Mouse (Mus musculus) embryonic facial prominence, embryonic 12.5 days (tissue): ENCODE measurements around the gene Fam155a. TPM values are rescaled to one million over a fixed set of nuclear protein-coding genes. Genes with fewer than 3 reads are reported as not detected.

Source experiments
- ATAC-seq: fragments of 200-750 bp; cut with Nextera tagmentation; 2 replicates; pipeline ENCODE4 v1.8.0; 2017; ENCODE audit not compliant: insufficient number of reproducible peaks, insufficient read depth, low FRiP score, low TSS enrichment
- H3K27ac ChIP-seq: fragments of 300-500 bp; sonication (generic); 2 replicates; pipeline ENCODE4 v1.5.1; 2016; ENCODE audit warnings: mild to moderate bottlenecking
- H3K27me3 ChIP-seq: fragments of 300-500 bp; sonication (generic); 2 replicates; pipeline ENCODE4 v1.6.1; 2016; ENCODE audit warnings: mild to moderate bottlenecking, moderate library complexity
- H3K36me3 ChIP-seq: fragments of 300-500 bp; sonication (generic); 2 replicates; pipeline ENCODE4 v1.6.1; 2016; ENCODE audit warnings: mild to moderate bottlenecking
- H3K4me1 ChIP-seq: fragments of 300-500 bp; sonication (generic); 2 replicates; pipeline ENCODE4 v1.6.1; 2016
- H3K4me2 ChIP-seq: fragments of 300-500 bp; sonication (generic); replicated peaks from 2 replicates; pipeline ENCODE4 v1.6.1; 2016; ENCODE audit warnings: mild to moderate bottlenecking, moderate library complexity
- H3K4me3 ChIP-seq: fragments of 300-500 bp; sonication (generic); 2 replicates; pipeline ENCODE4 v1.5.1; 2016; ENCODE audit warnings: mild to moderate bottlenecking
- H3K9ac ChIP-seq: fragments of 300-500 bp; sonication (generic); 2 replicates; pipeline ENCODE4 v1.6.1; 2016; ENCODE audit warnings: mild to moderate bottlenecking, moderate library complexity
- H3K9me3 ChIP-seq: fragments of 300-500 bp; sonication (generic); 2 replicates; pipeline ENCODE4 v1.6.1; 2016; ENCODE audit warnings: mild to moderate bottlenecking, moderate library complexity
- WGBS: fragments of 180-500 bp; shearing (Covaris S2); methylation state at CpG from one replicate; pipeline ENCODE4 v1.1.7; 2016; 5-methylcytosine and 5-hydroxymethylcytosine counted together
- polyA plus RNA-seq: library from polyadenylated mRNA; unstranded; fragments of >200 nt; fragmentation: Nextera tagmentation; extraction: Ambion mirVana; gene quantifications from 2 replicates; pipeline ENCODE4 v1.2.1, GENCODE M21; 2016

The Fam155a gene
- polyA plus RNA-seq, 1 experiment from 2014 or later: 1.3 TPM

- no peak for ATAC-seq
- WGBS: 83% methylated on average over 3 of the region's 3 CpGs
- no peak overlapping the region for H3K27ac ChIP-seq
- H3K4me2 ChIP-seq: no peak overlapping the region
- no peaks in the 10 kb centered on the region for H3K9me3 ChIP-seq
- H3K4me3 ChIP-seq: no peak overlapping the region
- H3K27me3 ChIP-seq: no peaks in the 10 kb centered on the region
- no peaks in the 10 kb centered on the region for H3K4me1 ChIP-seq
- H3K9ac ChIP-seq: no peak overlapping the region
- H3K36me3 ChIP-seq: no peaks in the 10 kb centered on the region
Measured at GRCm38 (mm10) chr8:9191682-9192081, 579.3 kb downstream of the Fam155a start.

GRCm38 (mm10) chr8:9188616-9189015, 582.3 kb downstream of the Fam155a start:
- WGBS: 44% methylated on average over 4 of the region's 4 CpGs
- Histone ChIP-seq H3K27me3 (no peaks in the 10 kb centered on the region), H3K4me1 (no peaks in the 10 kb centered on the region), H3K9ac (no peak overlapping the region), H3K9me3 (no peaks in the 10 kb centered on the region), H3K27ac (no peak overlapping the region), H3K4me3 (no peak overlapping the region), H3K4me2 (no peak overlapping the region), H3K36me3 (no peaks in the 10 kb centered on the region)
- no peak for ATAC-seq

- no peak overlapping the region for H3K27ac ChIP-seq
- H3K4me1 ChIP-seq: no peaks in the 10 kb centered on the region
- no peak for ATAC-seq
- H3K4me2 ChIP-seq: no peak overlapping the region
- H3K4me3 ChIP-seq: no peak overlapping the region
- 55% methylated on average over 2 of the region's 2 CpGs for WGBS
- no peak overlapping the region for H3K9ac ChIP-seq
- no peaks in the 10 kb centered on the region for H3K36me3 ChIP-seq
- no peaks in the 10 kb centered on the region for H3K27me3 ChIP-seq
- H3K9me3 ChIP-seq: no peaks in the 10 kb centered on the region
Measured at GRCm38 (mm10) chr8:9185200-9185599, 585.8 kb downstream of the Fam155a start.

- Histone ChIP-seq H3K4me2 (no peak overlapping the region), H3K4me1 (no peaks in the 10 kb centered on the region), H3K9me3 (no peaks in the 10 kb centered on the region), H3K27ac (no peak overlapping the region), H3K27me3 (no peaks in the 10 kb centered on the region), H3K9ac (no peak overlapping the region), H3K4me3 (no peak overlapping the region), H3K36me3 (no peaks in the 10 kb centered on the region)
- ATAC-seq: no peak
- 85% methylated on average over 7 of the region's 7 CpGs for WGBS
Measured at GRCm38 (mm10) chr8:9182461-9182860, 588.5 kb downstream of the Fam155a start.

DNA sequence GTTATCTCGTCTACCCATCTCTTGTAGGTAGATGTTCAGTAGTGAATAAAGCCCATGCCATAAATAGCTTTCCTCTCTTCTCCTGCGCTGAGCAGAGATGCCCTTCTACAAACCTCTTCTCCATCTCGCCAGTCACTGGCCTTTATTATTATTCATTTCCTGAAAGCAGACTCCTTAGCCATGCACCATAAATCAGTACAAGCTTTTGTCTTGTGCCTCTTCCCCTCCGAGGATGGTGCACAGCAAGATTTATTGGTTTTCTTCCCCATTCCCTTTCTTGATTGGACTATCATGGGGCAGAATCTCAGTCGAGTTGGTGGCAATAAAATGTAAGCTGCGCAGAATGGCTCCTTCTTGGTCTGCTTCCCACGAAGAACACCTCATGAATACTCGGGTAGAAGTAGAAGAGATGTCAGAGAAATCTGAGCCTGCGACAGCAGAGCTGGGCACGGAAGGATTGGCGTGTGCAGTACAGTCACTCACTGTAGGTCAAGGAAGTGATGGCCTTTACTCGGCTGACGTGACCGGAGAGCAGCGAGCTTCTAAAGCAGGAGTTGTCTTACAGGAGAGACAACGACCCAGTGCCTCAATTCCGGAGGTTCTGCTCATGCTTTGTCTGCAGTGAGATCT, 590.2 kb downstream of the Fam155a start:
- no peaks in the 10 kb centered on the region for H3K9me3 ChIP-seq
- 82% methylated on average over 17 of the region's 17 CpGs for WGBS
- H3K9ac ChIP-seq: no peak overlapping the region
- H3K4me3 ChIP-seq: no peak overlapping the region
- no peak for ATAC-seq
- no peaks in the 10 kb centered on the region for H3K36me3 ChIP-seq
- H3K27me3 ChIP-seq: 0 out of 2 replicates have a peak, but pooled peaks cover 3% of the 10 kb centered on the region
- H3K4me2 ChIP-seq: no peak overlapping the region
- no peak overlapping the region for H3K27ac ChIP-seq
- no peaks in the 10 kb centered on the region for H3K4me1 ChIP-seq

DNA sequence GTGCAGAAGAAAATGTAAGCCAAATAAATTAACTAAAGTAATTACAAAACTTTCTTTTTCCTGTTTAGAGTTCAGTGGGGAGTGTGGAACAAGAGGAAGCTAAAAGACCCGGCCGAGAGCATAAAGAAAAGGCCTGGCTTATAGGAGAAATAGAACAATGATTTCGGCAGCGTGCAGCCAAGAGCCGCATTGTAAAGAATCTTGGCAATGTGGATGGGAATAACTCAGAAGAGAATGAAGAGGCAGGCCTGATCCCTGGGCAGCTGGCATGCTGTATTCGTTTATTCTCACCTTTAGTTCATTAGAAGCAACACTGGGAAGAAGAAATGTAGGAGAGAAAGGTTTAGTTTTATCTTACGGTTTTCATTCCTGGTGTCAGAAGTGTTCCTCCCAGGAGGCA, 594.0 kb downstream of the Fam155a start:
- no peaks in the 10 kb centered on the region for H3K9me3 ChIP-seq
- H3K27me3 ChIP-seq: 0 out of 2 replicates have a peak, but pooled peaks cover 3% of the 10 kb centered on the region
- no peak overlapping the region for H3K4me2 ChIP-seq
- H3K27ac ChIP-seq: no peak overlapping the region
- H3K4me3 ChIP-seq: no peak overlapping the region
- no peaks in the 10 kb centered on the region for H3K36me3 ChIP-seq
- H3K4me1 ChIP-seq: no peaks in the 10 kb centered on the region
- no peak overlapping the region for H3K9ac ChIP-seq
- 67% methylated on average over 7 of the region's 7 CpGs for WGBS
- ATAC-seq: no peak

- Histone ChIP-seq H3K9me3 (no peaks in the 10 kb centered on the region), H3K36me3 (no peaks in the 10 kb centered on the region), H3K4me2 (no peak overlapping the region), H3K27ac (no peak overlapping the region), H3K27me3 (0 out of 2 replicates have a peak, but pooled peaks cover 3% of the 10 kb centered on the region), H3K4me1 (no peaks in the 10 kb centered on the region), H3K4me3 (no peak overlapping the region), H3K9ac (no peak overlapping the region)
- WGBS: 23% methylated on average over 9 of the region's 9 CpGs
- ATAC-seq: no peak
Measured at GRCm38 (mm10) chr8:9174865-9175565, 595.9 kb downstream of the Fam155a start.

DNA sequence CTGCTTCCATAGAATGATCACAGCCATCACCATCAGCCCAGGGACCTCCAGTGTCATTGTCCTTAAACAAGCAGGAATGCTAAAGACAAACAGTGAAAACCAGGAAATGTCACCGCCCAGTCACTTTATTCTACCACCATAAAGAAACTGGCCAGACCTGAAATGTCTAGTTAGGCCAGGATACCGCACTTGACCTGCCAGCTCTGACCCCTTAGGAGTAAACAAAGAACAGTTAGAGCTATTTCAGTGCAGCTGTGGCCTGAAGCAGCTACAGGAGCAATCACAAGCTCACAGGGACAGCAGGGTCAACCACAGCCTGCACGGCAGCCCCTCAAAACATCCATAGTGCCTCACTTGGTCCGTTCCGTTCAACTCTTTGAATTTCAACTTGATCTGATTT, 599.1 kb downstream of the Fam155a start:
- Histone ChIP-seq H3K4me2 (no peak overlapping the region), H3K9me3 (no peaks in the 10 kb centered on the region), H3K9ac (no peak overlapping the region), H3K27me3 (0 out of 2 replicates have a peak, but pooled peaks cover 3% of the 10 kb centered on the region), H3K4me1 (no peaks in the 10 kb centered on the region), H3K4me3 (no peak overlapping the region), H3K36me3 (no peaks in the 10 kb centered on the region), H3K27ac (no peak overlapping the region)
- WGBS: 68% methylated on average over 5 of the region's 5 CpGs
- no peak for ATAC-seq

GRCm38 (mm10) chr8:9167995-9168394, 603.0 kb downstream of the Fam155a start:
- ATAC-seq: no peak
- no peaks in the 10 kb centered on the region for H3K36me3 ChIP-seq
- H3K4me3 ChIP-seq: no peak overlapping the region
- no peak overlapping the region for H3K9ac ChIP-seq
- no peaks in the 10 kb centered on the region for H3K9me3 ChIP-seq
- no peaks in the 10 kb centered on the region for H3K4me1 ChIP-seq
- 62% methylated on average over 10 of the region's 10 CpGs for WGBS
- H3K27me3 ChIP-seq: no peaks in the 10 kb centered on the region
- H3K27ac ChIP-seq: no peak overlapping the region
- no peak overlapping the region for H3K4me2 ChIP-seq

- Histone ChIP-seq H3K27me3 (no peaks in the 10 kb centered on the region), H3K4me2 (no peak overlapping the region), H3K36me3 (no peaks in the 10 kb centered on the region), H3K9ac (no peak overlapping the region), H3K27ac (no peak overlapping the region), H3K4me3 (no peak overlapping the region), H3K4me1 (peaks cover 5% of the 10 kb centered on the region; the same call in 1 of the 2 replicates), H3K9me3 (no peaks in the 10 kb centered on the region)
- WGBS: 79% methylated on average over 4 of the region's 4 CpGs
- ATAC-seq: no peak
Measured at GRCm38 (mm10) chr8:9161606-9162005, 609.4 kb downstream of the Fam155a start.

GRCm38 (mm10) chr8:9159322-9159721, 611.6 kb downstream of the Fam155a start:
- 59% methylated on average over 7 of the region's 7 CpGs for WGBS
- Histone ChIP-seq H3K36me3 (no peaks in the 10 kb centered on the region), H3K4me2 (no peak overlapping the region), H3K9ac (no peak overlapping the region), H3K9me3 (no peaks in the 10 kb centered on the region), H3K4me3 (no peak overlapping the region), H3K4me1 (peaks cover 5% of the 10 kb centered on the region; the same call in 1 of the 2 replicates), H3K27me3 (no peaks in the 10 kb centered on the region), H3K27ac (no peak overlapping the region)
- no peak for ATAC-seq

GRCm38 (mm10) chr8:9158652-9159051, 612.3 kb downstream of the Fam155a start:
- 60% methylated on average over 13 of the region's 13 CpGs for WGBS

More at GRCm38 (mm10) chr8:9158652-9159051, 612.3 kb downstream of the Fam155a start:
- Histone ChIP-seq H3K9me3 (no peaks in the 10 kb centered on the region), H3K4me2 (no peak overlapping the region), H3K4me3 (no peak overlapping the region), H3K27me3 (no peaks in the 10 kb centered on the region), H3K27ac (0 out of 2 replicates have a peak overlapping the region, but pooled peaks have one; percentile 11), H3K36me3 (no peaks in the 10 kb centered on the region), H3K9ac (no peak overlapping the region), H3K4me1 (peaks cover 5% of the 10 kb centered on the region; the same call in 1 of the 2 replicates)
- ATAC-seq: no peak
